Mouse (Mus musculus) lung, embryonic 15.5 days (tissue): ENCODE results near the gene Lyz2. TPM values are rescaled to one million over a fixed set of nuclear protein-coding genes. Genes with fewer than 3 reads are reported as not detected.
A peak's percentile ranks its signal among the peaks of the same experiment; 100 is the strongest.

Source experiments
- ATAC-seq: fragments of 200-750 bp; cut with Nextera tagmentation; 2 replicates; pipeline ENCODE4 v1.8.0; 2017; ENCODE audit warnings: moderate number of reproducible peaks, borderline replicate concordance; ENCODE audit not compliant: low FRiP score, low TSS enrichment; ENCODE audit errors: extremely low read depth
- H3K27ac ChIP-seq: fragments of 300-500 bp; sonication (generic); 2 replicates; pipeline ENCODE4 v1.5.1; 2015; ENCODE audit warnings: moderate library complexity, mild to moderate bottlenecking, inconsistent platforms
- H3K27me3 ChIP-seq: fragments of 300-500 bp; sonication (generic); 2 replicates; pipeline ENCODE4 v1.6.1; 2015; ENCODE audit warnings: inconsistent platforms
- H3K36me3 ChIP-seq: fragments of 300-500 bp; sonication (generic); 2 replicates; pipeline ENCODE4 v1.6.1; 2015; ENCODE audit warnings: inconsistent platforms
- H3K4me1 ChIP-seq: fragments of 300-500 bp; sonication (generic); 2 replicates; pipeline ENCODE4 v1.6.1; 2015; ENCODE audit warnings: inconsistent platforms
- H3K4me2 ChIP-seq: fragments of 300-500 bp; sonication (generic); 2 replicates; pipeline ENCODE4 v1.6.1; 2015; ENCODE audit warnings: inconsistent platforms, mild to moderate bottlenecking, moderate library complexity
- H3K4me3 ChIP-seq: fragments of 300-500 bp; sonication (generic); 2 replicates; pipeline ENCODE4 v1.5.1; 2015; ENCODE audit warnings: mild to moderate bottlenecking, inconsistent platforms
- H3K9ac ChIP-seq: fragments of 300-500 bp; sonication (generic); 2 replicates; pipeline ENCODE4 v1.6.1; 2015; ENCODE audit warnings: inconsistent platforms
- H3K9me3 ChIP-seq: fragments of 300-500 bp; sonication (generic); 2 replicates; pipeline ENCODE4 v1.6.1; 2016; ENCODE audit warnings: inconsistent platforms
- WGBS: fragments of 180-500 bp; shearing (Covaris S2); methylation state at CpG from one replicate; pipeline ENCODE4 v1.1.7; 2015; 5-methylcytosine and 5-hydroxymethylcytosine counted together
- polyA plus RNA-seq: library from polyadenylated mRNA; unstranded; fragments of >200 nt; fragmentation: Nextera tagmentation; extraction: Ambion mirVana; gene quantifications from 2 replicates; pipeline ENCODE4 v1.2.1, GENCODE M21; 2015

Gene Lyz2
- 170 and 197 TPM in 2 replicates for polyA plus RNA-seq

- WGBS = 40% methylated on average over 4 of the region's 4 CpGs
- no peak within 1 kb of the TSS for H3K27ac ChIP-seq
Measured at GRCm38 (mm10) chr10:117282049-117282448, at the start of gene Lyz2. Gene Lyz2 (minus strand): TSS chr10:117282321.

GRCm38 (mm10) chr10:117330521-117330920 lies 48.4 kb upstream of the Lyz2 start:
- Histone ChIP-seq H3K36me3 (no peaks in the 10 kb centered on the region), H3K4me3 (no peak overlapping the region), H3K9ac (no peak overlapping the region), H3K27me3 (no peaks in the 10 kb centered on the region), H3K9me3 (no peaks in the 10 kb centered on the region), H3K4me1 (no peaks in the 10 kb centered on the region; the same call in 1 of the 2 replicates), H3K4me2 (no peak overlapping the region), H3K27ac (no peak overlapping the region)
- 73% methylated on average over 5 of the region's 5 CpGs for WGBS
- ATAC-seq = no peak

More at GRCm38 (mm10) chr10:117282049-117282448, at the start of gene Lyz2:
- no peaks in the 10 kb centered on the region for H3K27me3 ChIP-seq
- no peak within 1 kb of the TSS for H3K4me3 ChIP-seq
- no peaks in the 10 kb centered on the region for H3K4me1 ChIP-seq
- H3K9ac ChIP-seq = no peak within 1 kb of the TSS
- no peaks in the 10 kb centered on the region for H3K36me3 ChIP-seq
- ATAC-seq = peak; percentile 35; the same call in 1 of the 2 replicates
- no peak within 1 kb of the TSS for H3K4me2 ChIP-seq
- no peaks in the 10 kb centered on the region for H3K9me3 ChIP-seq

- ATAC-seq = no peak
- Histone ChIP-seq H3K36me3 (no peaks in the 10 kb centered on the region), H3K4me2 (no peak overlapping the region), H3K4me3 (no peak overlapping the region), H3K9ac (no peak overlapping the region), H3K9me3 (no peaks in the 10 kb centered on the region), H3K27me3 (no peaks in the 10 kb centered on the region), H3K4me1 (no peaks in the 10 kb centered on the region), H3K27ac (no peak overlapping the region)
- 83% methylated on average over 7 of the region's 7 CpGs for WGBS
Measured at GRCm38 (mm10) chr10:117323782-117324181, 41.7 kb upstream of the Lyz2 start.

GRCm38 (mm10) chr10:117322630-117323029 lies 40.5 kb upstream of the Lyz2 start:
- Histone ChIP-seq H3K4me2 (no peak overlapping the region), H3K9ac (no peak overlapping the region), H3K36me3 (no peaks in the 10 kb centered on the region), H3K4me1 (no peaks in the 10 kb centered on the region), H3K27me3 (no peaks in the 10 kb centered on the region), H3K27ac (no peak overlapping the region), H3K4me3 (no peak overlapping the region), H3K9me3 (no peaks in the 10 kb centered on the region)
- ATAC-seq = no peak
- WGBS = 91% methylated on average over 5 of the region's 5 CpGs

- Histone ChIP-seq H3K36me3 (no peaks in the 10 kb centered on the region), H3K4me1 (no peaks in the 10 kb centered on the region), H3K27me3 (no peaks in the 10 kb centered on the region), H3K9me3 (no peaks in the 10 kb centered on the region), H3K9ac (no peak overlapping the region), H3K27ac (no peak overlapping the region), H3K4me2 (no peak overlapping the region), H3K4me3 (no peak overlapping the region)
- ATAC-seq = no peak
- 67% methylated on average over 3 of the region's 3 CpGs for WGBS
Measured at GRCm38 (mm10) chr10:117320571-117320981, 38.5 kb upstream of the Lyz2 start.

- Histone ChIP-seq H3K36me3 (no peaks in the 10 kb centered on the region), H3K9me3 (no peaks in the 10 kb centered on the region), H3K4me3 (no peak overlapping the region), H3K4me2 (no peak overlapping the region), H3K4me1 (no peaks in the 10 kb centered on the region), H3K9ac (no peak overlapping the region), H3K27me3 (no peaks in the 10 kb centered on the region), H3K27ac (no peak overlapping the region)
- 84% methylated on average over 11 of the region's 11 CpGs for WGBS
- no peak for ATAC-seq
Measured at GRCm38 (mm10) chr10:117316391-117316790, 34.3 kb upstream of the Lyz2 start.

- no peak overlapping the region for H3K9ac ChIP-seq
- no peaks in the 10 kb centered on the region for H3K27me3 ChIP-seq
- H3K4me1 ChIP-seq = no peaks in the 10 kb centered on the region
- no peak for ATAC-seq
- H3K4me3 ChIP-seq = no peak overlapping the region
- no peaks in the 10 kb centered on the region for H3K9me3 ChIP-seq
- 86% methylated on average over 2 of the region's 2 CpGs for WGBS
- no peak overlapping the region for H3K4me2 ChIP-seq
- H3K36me3 ChIP-seq = no peaks in the 10 kb centered on the region
- H3K27ac ChIP-seq = no peak overlapping the region
Measured at GRCm38 (mm10) chr10:117313133-117313532, 31.0 kb upstream of the Lyz2 start.

- Histone ChIP-seq H3K27me3 (no peaks in the 10 kb centered on the region), H3K9ac (no peak overlapping the region), H3K36me3 (no peaks in the 10 kb centered on the region), H3K27ac (no peak overlapping the region), H3K4me1 (no peaks in the 10 kb centered on the region), H3K9me3 (no peaks in the 10 kb centered on the region), H3K4me2 (no peak overlapping the region), H3K4me3 (no peak overlapping the region)
- no peak for ATAC-seq
- 79% methylated on average over 8 of the region's 8 CpGs for WGBS
Measured at GRCm38 (mm10) chr10:117312168-117312567, 30.0 kb upstream of the Lyz2 start.

- WGBS = 84% methylated on average over 5 of the region's 5 CpGs
- ATAC-seq = no peak
Measured at GRCm38 (mm10) chr10:117304371-117304770, 22.2 kb upstream of the Lyz2 start.

GRCm38 (mm10) chr10:117301688-117302087 lies 19.6 kb upstream of the Lyz2 start:
- no peak for ATAC-seq
- Histone ChIP-seq H3K9me3 (no peaks in the 10 kb centered on the region), H3K36me3 (no peaks in the 10 kb centered on the region), H3K9ac (no peak overlapping the region), H3K4me3 (no peak overlapping the region), H3K27me3 (no peaks in the 10 kb centered on the region), H3K27ac (no peak overlapping the region), H3K4me2 (no peak overlapping the region), H3K4me1 (no peaks in the 10 kb centered on the region)
- WGBS = 74% methylated on average over 1 of the region's 1 CpGs

More at GRCm38 (mm10) chr10:117304371-117304770, 22.2 kb upstream of the Lyz2 start:
- Histone ChIP-seq H3K27me3 (no peaks in the 10 kb centered on the region), H3K4me1 (no peaks in the 10 kb centered on the region), H3K27ac (no peak overlapping the region), H3K9ac (no peak overlapping the region), H3K36me3 (no peaks in the 10 kb centered on the region), H3K4me3 (no peak overlapping the region), H3K4me2 (no peak overlapping the region), H3K9me3 (no peaks in the 10 kb centered on the region)

- WGBS = 70% methylated on average over 5 of the region's 5 CpGs
- Histone ChIP-seq H3K9me3 (no peaks in the 10 kb centered on the region), H3K9ac (no peak overlapping the region)
Measured at GRCm38 (mm10) chr10:117299901-117300520, 17.9 kb upstream of the Lyz2 start.

GRCm38 (mm10) chr10:117299106-117299505 lies 17.0 kb upstream of the Lyz2 start:
- H3K4me3 ChIP-seq = no peak overlapping the region
- H3K9me3 ChIP-seq = no peaks in the 10 kb centered on the region
- no peak overlapping the region for H3K4me2 ChIP-seq
- H3K9ac ChIP-seq = no peak overlapping the region
- no peak for ATAC-seq
- WGBS = 69% methylated on average over 4 of the region's 4 CpGs
- H3K36me3 ChIP-seq = no peaks in the 10 kb centered on the region
- H3K4me1 ChIP-seq = no peaks in the 10 kb centered on the region
- no peak overlapping the region for H3K27ac ChIP-seq
- H3K27me3 ChIP-seq = no peaks in the 10 kb centered on the region

More at GRCm38 (mm10) chr10:117299901-117300520, 17.9 kb upstream of the Lyz2 start:
- Histone ChIP-seq H3K27me3 (no peaks in the 10 kb centered on the region), H3K27ac (no peak overlapping the region), H3K36me3 (no peaks in the 10 kb centered on the region), H3K4me1 (no peaks in the 10 kb centered on the region), H3K4me2 (no peak overlapping the region), H3K4me3 (no peak overlapping the region)
- ATAC-seq = no peak
